Comparison of ENCODE assay signal across 24 mouse cellular contexts in genomic region chr2:54522989-54523388, GRCm38 (mm10).
DNase-seq lines count a peak whose midpoint lies in the region; ATAC-seq and TF ChIP-seq lines count a peak whose summit lies in the region.
"Had no signal": no experiment of that assay in that cellular context is flagged by ENCODE, and none has a peak within 500 bp of the region (broad histone marks: within the 10 kb centered on the region; RNA-seq: fewer than 3 reads in every experiment).

No protein-coding gene starts in this region.

- no peak for ATAC-seq in forebrain, embryonic 14.5 days
- no peak for ATAC-seq in forebrain, embryonic 15.5 days (replicated peaks)
- ATAC-seq in hindbrain, embryonic 14.5 days (ENCODE audit: low FRiP score): no peak
- no peak for ATAC-seq in hindbrain, postnatal 0 days
- ATAC-seq: activated CD4-positive, CD25-positive, alpha-beta regulatory T cell, adult 4 months; CD4-positive, CD25-positive, alpha-beta regulatory T cell, adult 4 months; forebrain, embryonic 13.5 days; forebrain, postnatal 0 days; Patski had no signal

- no peak overlapping the region for H3K4me2 ChIP-seq in forebrain, embryonic 14.5 days (ENCODE audit: low read length)
- no peak overlapping the region for H3K4me2 ChIP-seq in forebrain, embryonic 15.5 days (replicated peaks)
- H3K4me2 ChIP-seq in hindbrain, embryonic 14.5 days (replicated peaks): no peak overlapping the region
- no peak overlapping the region for H3K4me2 ChIP-seq in hindbrain, postnatal 0 days (ENCODE audit: low read depth, low read length)
- H3K4me2 ChIP-seq: embryonic facial prominence, embryonic 12.5 days; forebrain, embryonic 13.5 days had no signal

- no peaks in the 10 kb centered on the region for H3K36me3 ChIP-seq in forebrain, embryonic 14.5 days (ENCODE audit: control insufficient read depth, insufficient read depth, low read length)
- no peaks in the 10 kb centered on the region for H3K36me3 ChIP-seq in forebrain, embryonic 15.5 days
- no peaks in the 10 kb centered on the region for H3K36me3 ChIP-seq in hindbrain, embryonic 14.5 days (replicated peaks; ENCODE audit: control insufficient read depth, insufficient read depth)
- H3K36me3 ChIP-seq in hindbrain, postnatal 0 days (ENCODE audit: insufficient read depth, low read length): no peaks in the 10 kb centered on the region
- H3K36me3 ChIP-seq: embryonic facial prominence, embryonic 10.5 days; embryonic facial prominence, embryonic 12.5 days; G1E had no signal

- no peak overlapping the region for H3K27ac ChIP-seq in forebrain, embryonic 14.5 days (ENCODE audit: low read depth, low read length)
- no peak overlapping the region for H3K27ac ChIP-seq in forebrain, embryonic 15.5 days (replicated peaks)
- no peak overlapping the region for H3K27ac ChIP-seq in hindbrain, embryonic 14.5 days
- no peak overlapping the region for H3K27ac ChIP-seq in hindbrain, postnatal 0 days
- H3K27ac ChIP-seq: embryonic facial prominence, embryonic 10.5 days; embryonic facial prominence, embryonic 12.5 days; forebrain, embryonic 13.5 days had no signal

- H3K9ac ChIP-seq in forebrain, embryonic 14.5 days (ENCODE audit: low read length): no peak overlapping the region
- H3K9ac ChIP-seq in forebrain, embryonic 15.5 days (replicated peaks): no peak overlapping the region
- H3K9ac ChIP-seq in hindbrain, embryonic 14.5 days: no peak overlapping the region
- no peak overlapping the region for H3K9ac ChIP-seq in hindbrain, postnatal 0 days (replicated peaks; ENCODE audit: low read length)
- H3K9ac ChIP-seq: embryonic facial prominence, embryonic 12.5 days; forebrain, embryonic 13.5 days; forebrain, postnatal 0 days had no signal

- no peak for TF ChIP-seq CTCF in hindbrain, postnatal 0 days (IDR thresholded peaks at IDR 0.05; ENCODE audit: low read depth)

- H3K4me3 ChIP-seq in forebrain, embryonic 14.5 days (ENCODE audit: low read depth, low read length): no peak overlapping the region
- H3K4me3 ChIP-seq in forebrain, embryonic 15.5 days: no peak overlapping the region
- no peak overlapping the region for H3K4me3 ChIP-seq in hindbrain, embryonic 14.5 days (replicated peaks; ENCODE audit: low read length)
- no peak overlapping the region for H3K4me3 ChIP-seq in hindbrain, postnatal 0 days (ENCODE audit: low read length)
- H3K4me3 ChIP-seq: embryonic facial prominence, embryonic 10.5 days; embryonic facial prominence, embryonic 12.5 days; forebrain, embryonic 13.5 days had no signal

- 86% methylated on average over 3 of the region's 3 CpGs for WGBS in forebrain, embryonic 14.5 days
- 87% methylated on average over 3 of the region's 3 CpGs for WGBS in forebrain, embryonic 15.5 days
- 95% methylated on average over 3 of the region's 3 CpGs for WGBS in hindbrain, embryonic 14.5 days
- WGBS in hindbrain, postnatal 0 days: 93% methylated on average over 3 of the region's 3 CpGs

- peak; percentile 1 for DNase-seq in forebrain, embryonic 14.5 days (ENCODE audit: low spot score)
- peak; percentile 1 for DNase-seq in hindbrain, embryonic 14.5 days (ENCODE audit: low spot score)
- DNase-seq in hindbrain, postnatal 0 days (ENCODE audit: low spot score): no peak
- no peak for DNase-seq in embryo, embryonic 11 days
- DNase-seq: adrenal gland, adult 8-10 months; adrenal gland, postnatal 14 days; adrenal gland, postnatal 36 days; B cell, adult 2 months; cerebellum, adult 11 months; cerebellum, adult 18-20 months; cerebellum, adult 8-10 months; cerebellum, adult 9-11 months; cerebellum, postnatal 14 days; cerebellum, postnatal 36 days; forebrain, postnatal 0 days had no signal

- H3K9me3 ChIP-seq in forebrain, embryonic 14.5 days (replicated peaks; ENCODE audit: control insufficient read depth, low read length): no peaks in the 10 kb centered on the region
- H3K9me3 ChIP-seq in forebrain, embryonic 15.5 days: no peaks in the 10 kb centered on the region
- H3K9me3 ChIP-seq in hindbrain, embryonic 14.5 days (ENCODE audit: control insufficient read depth, low read length): no peaks in the 10 kb centered on the region
- no peaks in the 10 kb centered on the region for H3K9me3 ChIP-seq in hindbrain, postnatal 0 days (ENCODE audit: low read length)
- H3K9me3 ChIP-seq: embryonic facial prominence, embryonic 10.5 days; embryonic facial prominence, embryonic 12.5 days; forebrain, embryonic 13.5 days; G1E had no signal

- H3K4me1 ChIP-seq in forebrain, embryonic 14.5 days (ENCODE audit: control insufficient read depth, insufficient read depth, low read length): no peaks in the 10 kb centered on the region
- H3K4me1 ChIP-seq in forebrain, embryonic 15.5 days: no peaks in the 10 kb centered on the region
- H3K4me1 ChIP-seq in hindbrain, embryonic 14.5 days (replicated peaks; ENCODE audit: control insufficient read depth, insufficient read depth, low read length): no peaks in the 10 kb centered on the region
- H3K4me1 ChIP-seq in hindbrain, postnatal 0 days (ENCODE audit: insufficient read depth, low read length): no peaks in the 10 kb centered on the region
- H3K4me1 ChIP-seq: embryonic facial prominence, embryonic 10.5 days; embryonic facial prominence, embryonic 12.5 days; forebrain, embryonic 13.5 days had no signal

- H3K27me3 ChIP-seq in forebrain, embryonic 14.5 days (replicated peaks; ENCODE audit: control insufficient read depth, insufficient read depth, low read length): no peaks in the 10 kb centered on the region
- no peaks in the 10 kb centered on the region for H3K27me3 ChIP-seq in forebrain, embryonic 15.5 days
- H3K27me3 ChIP-seq in hindbrain, embryonic 14.5 days (ENCODE audit: control insufficient read depth, insufficient read depth, low read length): no peaks in the 10 kb centered on the region
- H3K27me3 ChIP-seq in hindbrain, postnatal 0 days (ENCODE audit: insufficient read depth, low read length): no peaks in the 10 kb centered on the region
- H3K27me3 ChIP-seq: CH12.LX; embryonic facial prominence, embryonic 12.5 days; forebrain, embryonic 13.5 days; Patski had no signal

Comparison
In these comparisons a context has a peak if more than half of its experiments do, and no peak if none do; other contexts are left out.
1. DNase-seq: peak in forebrain, embryonic 14.5 days (single experiment) and hindbrain, embryonic 14.5 days (single experiment); none in hindbrain, postnatal 0 days (single experiment) and embryo, embryonic 11 days (single experiment).